Mouse (Mus musculus) right cerebral cortex, postnatal 36 days (tissue): ENCODE results near the gene Cep63.

Experiments
- DNase-seq, 2 experiments: peaks; one replicate each; pipeline ENCODE4 v3.0.0; 2022; ENCODE audit warnings: low spot score in 2 of 2, mixed read lengths in 1 of 2

The Cep63 gene

DNA sequence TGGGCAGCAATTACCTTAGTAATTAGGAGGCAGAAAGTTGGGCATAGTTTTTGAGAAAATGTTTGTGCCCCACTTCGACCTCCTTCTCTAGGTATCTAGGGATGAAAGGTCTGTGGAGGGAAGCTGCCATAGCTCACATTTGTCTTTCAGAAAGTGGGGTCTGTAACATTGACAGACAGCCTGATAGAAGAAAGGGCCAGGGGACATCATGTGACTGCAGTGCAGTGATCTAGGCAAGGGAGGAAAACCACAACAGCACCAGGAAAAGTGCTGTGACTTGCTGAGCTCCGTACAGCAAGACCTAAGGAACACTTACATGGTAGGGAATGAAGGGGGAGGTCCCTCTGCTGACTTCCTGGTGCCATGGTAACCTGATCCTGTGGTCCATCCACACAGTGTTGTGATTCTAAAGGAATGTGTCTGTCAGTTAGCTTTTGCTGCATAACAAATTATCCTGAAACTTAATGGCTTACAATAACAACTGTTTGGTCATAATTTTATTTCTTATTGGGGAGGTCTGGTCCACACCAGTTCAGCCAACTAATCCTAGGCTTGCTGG lies 5.3 kb upstream of the Cep63 start:
- no peak for DNase-seq

DNA sequence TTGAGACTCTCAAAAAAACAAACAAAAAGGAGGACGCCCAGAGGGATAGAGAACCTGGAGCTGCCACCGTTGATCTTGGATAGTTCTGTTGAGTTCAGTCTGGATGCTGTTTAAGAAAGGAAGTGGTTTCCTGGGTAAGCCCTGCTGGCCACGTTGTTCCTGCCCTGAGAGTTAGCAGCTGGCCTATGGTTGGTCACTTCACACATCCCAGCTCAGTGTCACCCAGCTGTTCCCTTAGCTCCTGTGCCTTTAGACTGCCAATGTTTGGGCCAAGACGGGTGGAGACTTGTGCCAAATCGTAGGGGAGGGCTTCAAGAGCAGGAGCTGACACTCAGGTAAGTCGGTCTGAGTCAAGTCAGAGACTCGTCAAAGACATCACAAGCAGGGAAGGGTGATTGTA lies 2.7 kb upstream of the Cep63 start:
- DNase-seq, result no peak

DNA sequence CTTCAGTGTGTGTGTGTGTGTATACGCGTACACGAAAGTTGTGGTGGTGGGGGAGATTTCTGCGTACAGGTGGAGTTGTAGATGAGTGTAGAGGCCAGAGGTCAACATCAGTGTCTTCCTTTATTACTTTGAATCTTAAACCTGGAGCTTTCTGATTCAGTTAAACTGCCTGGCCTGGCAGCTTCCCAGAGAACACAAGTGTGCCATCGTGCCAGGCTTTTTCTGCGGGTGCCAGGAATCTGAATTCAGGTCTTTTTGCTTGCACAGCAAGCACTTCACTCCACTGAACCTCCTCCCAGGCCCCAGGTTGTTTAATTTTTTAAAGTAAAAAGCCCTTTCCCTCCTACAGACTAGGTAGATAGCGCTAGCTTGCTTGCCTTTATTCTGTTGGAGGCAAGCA lies 1.1 kb upstream of the Cep63 start:
- no peak for DNase-seq

DNA sequence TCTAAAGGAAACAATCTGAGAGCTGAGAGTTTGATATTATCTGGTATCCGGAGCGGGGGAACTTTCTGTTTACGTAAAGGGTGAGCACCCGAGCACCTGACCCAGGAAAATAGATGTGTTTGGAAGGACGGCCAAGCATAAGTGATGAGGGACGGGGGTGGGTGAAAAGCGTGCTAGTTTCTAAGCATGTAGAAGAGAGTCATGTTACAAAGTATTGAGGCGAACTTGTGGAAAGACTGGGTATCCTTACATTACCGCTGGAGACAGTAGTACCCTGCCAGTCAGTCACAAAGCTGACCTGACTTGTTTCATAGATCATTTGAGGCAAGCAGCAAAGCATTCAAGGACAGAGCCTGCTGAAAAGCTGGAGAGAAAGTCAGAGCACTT lies 498 bp upstream of the Cep63 start:
- no peak for DNase-seq

DNA sequence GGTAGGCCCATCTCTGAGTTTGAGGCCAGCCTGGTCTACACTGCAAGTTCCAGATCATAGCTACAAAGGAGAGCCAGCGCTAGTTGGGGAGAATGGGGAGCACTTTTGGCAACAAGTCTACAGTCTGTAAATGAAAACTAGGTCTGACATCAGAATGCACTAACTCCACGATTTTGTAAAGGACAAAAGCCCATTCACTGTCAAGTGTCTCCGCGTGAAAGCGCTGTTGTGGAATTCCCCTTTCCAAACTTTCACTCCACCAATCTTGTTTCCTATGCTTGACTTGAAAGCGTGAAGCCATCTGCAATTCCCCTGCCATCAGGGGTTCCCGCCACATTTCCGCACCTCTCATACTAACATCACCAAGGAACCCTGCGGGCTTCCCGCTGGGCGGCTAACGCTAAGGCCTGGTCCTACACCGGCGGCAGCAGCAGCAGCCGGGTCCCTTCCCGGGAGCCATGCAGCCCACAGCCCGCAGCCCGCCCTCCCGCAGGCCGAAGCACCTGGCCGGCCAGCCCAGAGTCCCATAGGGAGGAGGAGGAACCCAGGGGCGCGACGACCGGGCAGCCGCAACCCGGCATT lies 842 bp downstream of the Cep63 start:
- no peak for DNase-seq

DNA sequence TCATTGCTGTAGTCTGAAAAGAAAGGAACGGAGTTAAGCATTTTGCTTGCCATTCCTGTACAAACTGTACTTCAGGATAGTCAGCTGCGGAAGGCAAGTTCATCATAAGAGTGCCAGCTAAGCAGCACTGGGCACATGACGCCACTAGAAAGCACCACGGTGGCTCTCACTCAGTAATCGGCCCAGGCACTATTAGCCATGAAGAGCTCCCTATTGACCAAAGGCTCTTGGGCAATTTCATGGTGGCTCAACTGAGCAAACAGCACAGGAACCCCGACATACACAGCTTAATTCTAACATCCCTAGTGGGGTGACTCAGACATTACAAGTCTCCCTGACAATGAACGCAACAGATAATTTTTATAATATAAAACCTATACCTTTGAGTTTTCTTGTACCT lies 2.8 kb downstream of the Cep63 start:
- DNase-seq, result no peak

DNA sequence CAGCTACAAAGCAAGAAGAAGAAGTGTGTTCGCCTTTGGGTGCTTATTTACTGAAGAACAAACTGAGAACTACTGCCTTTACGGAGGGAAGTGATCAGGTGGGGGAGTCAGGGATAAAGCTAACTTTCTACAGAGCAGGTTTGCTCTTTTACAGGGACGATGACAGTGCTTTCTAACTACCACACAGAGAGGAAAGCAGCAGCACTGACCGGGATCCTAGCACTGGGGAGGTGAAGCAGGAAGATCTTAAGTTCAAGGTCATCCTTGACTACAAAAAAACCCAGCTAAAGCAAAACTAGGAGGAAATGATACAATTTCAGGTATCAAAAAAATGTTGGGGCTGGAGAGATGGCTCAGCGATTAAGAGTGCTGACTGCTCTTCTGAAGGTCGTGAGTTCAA lies 3.5 kb downstream of the Cep63 start:
- DNase-seq, result no peak

DNA sequence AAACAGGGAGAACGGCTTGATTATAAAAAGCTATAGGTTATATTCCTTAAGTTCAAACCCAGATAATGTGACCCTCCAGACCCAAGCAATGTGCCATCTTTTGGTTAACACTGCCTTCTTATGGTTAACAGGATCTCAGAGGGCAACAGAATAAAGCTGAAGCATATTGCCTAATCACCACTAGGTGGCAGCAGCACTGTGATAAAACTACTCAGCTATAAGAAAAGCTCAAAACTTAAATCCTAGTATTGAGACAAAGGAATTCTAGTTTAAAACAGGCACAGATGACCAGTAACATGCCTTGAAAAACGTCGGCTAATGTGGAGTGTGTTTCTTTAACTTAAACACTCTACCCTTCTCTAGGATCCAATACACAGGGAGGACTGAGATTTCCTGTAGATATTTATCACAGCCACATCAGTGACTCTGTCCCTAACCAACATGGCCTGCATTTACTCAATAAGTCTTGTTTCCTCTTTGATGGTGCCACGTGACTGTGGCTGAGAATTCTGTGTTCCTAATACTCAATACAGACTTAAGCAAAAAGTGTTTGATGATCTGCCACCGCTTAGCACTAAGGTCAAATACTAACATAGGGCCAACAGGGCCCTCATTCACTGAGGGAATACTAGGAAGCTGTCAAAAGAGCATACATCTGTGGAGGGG lies 4.0 kb downstream of the Cep63 start:
- no peak for DNase-seq

DNA sequence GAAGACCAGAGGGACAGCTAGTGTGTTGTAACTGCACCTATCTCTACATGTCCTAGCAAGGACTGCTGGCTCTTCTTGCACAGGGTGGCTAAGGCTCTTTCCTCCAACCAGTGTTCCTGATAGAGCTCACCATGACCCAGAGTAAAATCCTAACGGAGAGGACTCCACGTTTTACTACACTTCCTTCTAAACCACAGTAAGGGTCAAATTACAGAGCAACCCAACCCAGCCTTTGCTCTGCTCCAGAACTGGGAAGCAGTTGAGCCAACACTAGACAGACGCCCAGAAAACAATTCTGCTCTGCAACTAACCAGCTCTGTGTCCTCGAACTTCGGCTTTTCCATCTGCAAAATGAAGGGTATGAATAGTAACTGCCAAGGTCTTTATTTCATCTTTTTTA lies 4.9 kb downstream of the Cep63 start:
- no peak for DNase-seq

DNA sequence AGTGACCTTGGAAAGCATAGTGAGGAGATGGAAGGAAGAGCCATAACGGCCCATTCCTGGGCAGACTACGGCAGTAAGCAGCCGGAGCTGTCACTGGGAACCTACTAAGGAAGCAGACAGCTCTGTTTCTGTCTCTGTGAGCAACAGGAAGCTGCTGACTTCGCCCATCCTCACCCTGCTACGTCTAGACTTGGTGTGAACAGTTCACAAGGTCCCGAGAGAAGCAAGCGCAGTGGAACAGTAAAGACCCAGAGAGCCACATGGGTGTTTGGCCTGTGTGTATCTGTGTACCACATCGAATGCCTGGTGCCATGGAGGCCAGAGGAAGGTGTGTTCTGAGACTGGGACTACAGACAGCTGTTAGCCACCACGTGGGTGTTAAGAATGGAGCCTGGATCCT lies 10.1 kb downstream of the Cep63 start:
- DNase-seq, result no peak

DNA sequence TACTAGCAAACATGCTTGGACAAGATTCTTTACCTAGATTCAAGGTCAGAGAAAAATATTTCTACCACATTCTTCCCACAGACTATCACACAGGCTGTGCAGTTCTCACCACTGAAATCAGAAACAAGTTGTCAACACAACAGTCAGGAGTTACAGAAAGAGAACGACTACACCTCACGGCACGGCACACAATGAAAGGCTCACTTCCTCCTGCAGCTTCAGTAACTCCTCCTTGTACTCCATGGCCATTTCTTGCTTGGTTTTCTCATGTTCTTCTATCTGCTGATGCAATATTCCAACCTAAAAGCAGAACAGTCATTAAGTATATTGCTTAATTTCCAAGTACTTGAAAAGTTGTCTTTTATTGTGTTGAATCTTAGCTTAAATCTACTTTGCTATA lies 11.3 kb downstream of the Cep63 start:
- no peak for DNase-seq

DNA sequence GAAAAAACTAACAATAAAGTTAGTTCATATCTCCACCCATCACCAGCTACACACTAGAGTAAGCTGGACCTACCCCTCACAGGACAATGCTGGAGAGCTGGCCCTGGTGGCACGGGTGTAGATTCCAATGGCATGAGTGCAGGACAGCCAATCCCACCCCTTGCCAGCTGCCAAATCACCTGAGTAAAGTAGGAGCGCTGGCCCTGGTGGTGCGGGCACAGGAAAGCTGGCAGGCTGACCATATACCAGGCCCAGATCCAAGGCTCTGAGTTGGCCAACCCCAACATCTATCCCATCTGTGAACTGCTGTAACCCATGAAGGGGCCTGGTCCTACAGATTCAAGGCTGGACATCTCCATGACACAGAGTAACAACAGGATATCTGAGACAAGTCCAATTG lies 17.1 kb downstream of the Cep63 start:
- no peak for DNase-seq

DNA sequence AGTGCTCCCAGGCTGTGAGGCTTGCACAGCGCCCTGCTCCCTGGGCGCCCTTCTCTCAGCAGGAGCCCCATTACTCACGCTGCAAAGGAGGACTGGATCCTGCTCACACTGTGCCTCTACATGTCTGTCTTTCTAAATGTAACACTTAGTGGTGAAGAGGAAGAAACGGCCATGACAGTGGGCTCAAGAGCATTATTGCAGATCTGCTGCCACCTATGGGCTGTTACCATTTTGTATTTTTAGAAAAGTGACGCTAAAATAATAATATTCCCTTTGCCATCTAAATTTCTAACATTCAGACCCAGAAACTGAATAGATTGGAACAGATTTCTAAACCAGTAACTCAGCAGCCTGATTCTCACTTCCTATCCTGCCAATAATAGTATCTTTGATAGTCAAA lies 18.9 kb downstream of the Cep63 start:
- no peak for DNase-seq

DNA sequence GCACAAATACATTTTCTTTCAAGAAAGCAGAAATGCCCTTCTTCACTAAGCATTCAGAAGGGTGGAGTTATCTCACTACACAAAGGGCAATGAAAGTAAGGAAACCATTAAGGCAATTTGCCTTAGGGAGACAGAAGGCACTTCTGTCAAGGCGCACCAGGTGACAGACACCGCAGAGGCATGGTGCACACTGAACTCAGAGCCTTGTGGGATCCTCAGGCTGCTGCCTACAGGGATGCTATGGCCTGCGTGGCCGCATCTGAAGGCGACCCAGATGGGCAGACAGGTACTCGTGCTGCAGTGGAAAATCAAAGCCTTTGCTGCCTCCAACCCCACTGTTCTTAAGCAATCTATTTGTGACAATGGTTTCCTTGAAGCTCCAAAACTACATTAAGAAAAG lies 21.2 kb downstream of the Cep63 start:
- no peak for DNase-seq

DNA sequence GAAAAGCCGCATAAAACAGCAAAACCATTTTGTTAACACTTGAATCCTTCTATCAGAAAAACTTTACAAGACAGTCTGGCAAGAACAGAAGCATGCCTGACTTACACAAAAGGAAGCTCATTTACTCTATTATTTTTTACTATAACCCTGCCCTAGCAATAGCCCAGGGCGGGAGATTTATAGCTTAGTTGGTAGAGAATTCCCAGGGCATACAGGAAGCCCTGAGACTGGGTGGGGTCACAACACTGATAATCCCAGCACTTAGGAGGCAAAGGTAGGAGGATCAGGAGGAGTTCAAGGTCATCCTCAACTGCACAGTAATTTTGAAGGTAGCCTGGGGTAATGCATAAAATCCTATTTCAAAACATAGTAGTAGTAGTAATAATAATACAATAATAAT lies 24.7 kb downstream of the Cep63 start:
- no peak for DNase-seq

DNA sequence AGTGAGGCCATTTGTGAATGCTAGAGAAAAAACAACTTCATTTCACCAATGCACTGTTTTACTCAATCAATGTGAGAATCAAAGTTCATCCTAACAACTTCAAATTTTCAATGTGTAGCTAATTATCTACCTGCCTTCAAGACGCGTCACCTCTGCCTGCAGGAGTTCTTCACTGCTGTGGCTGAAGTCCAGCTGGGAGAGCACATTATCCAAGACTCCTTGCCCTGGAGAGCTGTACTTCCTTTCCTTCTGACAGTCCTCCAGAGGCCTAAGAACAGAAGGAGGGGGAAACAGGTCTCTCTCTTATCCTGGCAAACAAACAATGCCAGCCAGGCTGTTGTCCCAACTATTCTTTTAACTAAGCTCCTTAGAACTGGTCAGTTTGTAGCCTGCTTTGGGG lies 25.1 kb downstream of the Cep63 start:
- DNase-seq, result no peak

DNA sequence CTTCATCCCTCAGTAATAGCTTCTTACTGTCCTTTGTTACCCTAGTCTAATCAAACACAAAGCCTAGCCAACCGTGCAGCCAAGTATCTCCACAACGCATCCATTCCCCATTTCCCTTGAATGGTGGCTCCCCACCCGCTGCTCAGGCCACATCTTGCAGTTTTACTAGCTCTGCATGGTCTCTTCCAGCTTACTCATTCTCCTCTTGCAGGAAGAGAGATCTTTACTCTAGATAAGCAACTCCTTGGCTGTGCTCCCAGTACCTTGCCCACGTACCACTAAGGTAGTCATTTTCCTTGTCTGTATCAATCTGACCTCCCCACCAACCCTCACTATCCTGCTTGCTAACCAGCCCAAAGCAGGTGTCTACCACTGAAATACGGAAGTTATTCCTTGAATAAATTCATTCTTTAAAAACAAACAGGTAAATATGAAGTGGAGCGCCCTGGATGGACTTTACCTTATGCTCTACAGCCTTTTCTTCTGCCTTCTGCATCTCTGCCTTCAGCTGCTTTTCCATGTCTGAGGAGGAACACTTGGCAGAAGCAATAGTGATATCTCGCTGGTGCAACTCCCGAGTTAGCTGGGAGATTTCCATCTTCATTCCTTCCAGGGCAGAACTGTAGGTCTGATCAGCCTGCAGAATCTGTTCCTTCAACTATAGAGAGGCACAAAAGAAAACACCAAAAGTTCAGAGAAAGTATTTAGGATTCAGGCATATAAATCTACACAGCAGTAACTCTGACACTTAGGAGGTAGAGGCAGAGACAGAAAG lies 30.5 kb downstream of the Cep63 start:
- DNase-seq, result no peak

DNA sequence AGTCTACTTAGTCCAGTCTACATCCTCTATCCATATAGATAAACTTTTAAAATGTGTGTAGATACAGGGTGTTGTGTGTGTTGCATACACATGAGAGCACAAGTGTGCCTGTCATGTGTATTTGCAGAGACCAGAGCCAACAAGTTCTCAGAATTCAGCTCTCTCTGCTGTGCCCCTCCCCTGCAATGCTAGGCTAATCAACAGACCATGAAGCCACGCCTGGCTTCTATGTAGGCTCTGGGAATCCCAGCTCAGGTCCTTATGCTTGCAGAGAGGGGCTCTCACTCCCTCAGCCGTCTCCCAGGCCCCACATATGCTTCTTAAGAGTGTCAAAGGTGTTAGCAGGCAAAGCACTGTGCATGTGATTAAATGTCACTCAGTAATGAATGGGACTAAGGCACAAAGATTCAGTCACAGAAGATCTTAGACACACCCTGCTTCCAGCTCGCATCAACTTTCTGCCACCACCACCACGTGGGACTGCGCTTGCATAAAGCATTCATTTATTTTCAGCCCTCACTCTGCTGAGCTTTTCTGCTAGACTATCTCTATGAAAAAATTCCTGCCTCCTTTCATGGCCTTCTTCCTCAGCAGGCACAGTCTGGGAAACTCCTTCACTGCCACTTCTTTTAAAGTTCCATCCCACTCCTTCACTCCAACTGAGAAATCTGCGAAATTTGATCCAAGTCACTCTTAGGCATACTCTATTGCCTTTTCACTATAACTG lies 31.5 kb downstream of the Cep63 start:
- peak in 1 of 2 experiments; percentile 37 for DNase-seq

DNA sequence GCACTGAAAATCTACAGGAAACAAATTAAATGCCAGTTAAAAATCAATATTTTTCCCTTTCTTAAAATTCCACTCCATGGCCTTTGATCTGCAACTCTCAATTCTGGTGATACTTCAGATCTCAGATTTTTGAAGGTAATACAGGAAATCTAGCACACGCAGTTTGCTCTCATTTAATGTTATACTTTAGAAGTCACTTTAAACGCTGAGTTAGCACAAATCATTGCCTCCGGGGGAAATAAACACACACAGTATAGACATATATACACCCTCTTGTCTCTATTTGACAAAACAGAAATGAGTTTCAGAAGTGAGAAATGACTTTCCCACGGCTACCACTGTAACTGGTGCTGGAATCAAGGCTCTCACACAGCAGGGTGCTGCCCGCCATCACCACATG lies 39.0 kb downstream of the Cep63 start:
- DNase-seq, result no peak

DNA sequence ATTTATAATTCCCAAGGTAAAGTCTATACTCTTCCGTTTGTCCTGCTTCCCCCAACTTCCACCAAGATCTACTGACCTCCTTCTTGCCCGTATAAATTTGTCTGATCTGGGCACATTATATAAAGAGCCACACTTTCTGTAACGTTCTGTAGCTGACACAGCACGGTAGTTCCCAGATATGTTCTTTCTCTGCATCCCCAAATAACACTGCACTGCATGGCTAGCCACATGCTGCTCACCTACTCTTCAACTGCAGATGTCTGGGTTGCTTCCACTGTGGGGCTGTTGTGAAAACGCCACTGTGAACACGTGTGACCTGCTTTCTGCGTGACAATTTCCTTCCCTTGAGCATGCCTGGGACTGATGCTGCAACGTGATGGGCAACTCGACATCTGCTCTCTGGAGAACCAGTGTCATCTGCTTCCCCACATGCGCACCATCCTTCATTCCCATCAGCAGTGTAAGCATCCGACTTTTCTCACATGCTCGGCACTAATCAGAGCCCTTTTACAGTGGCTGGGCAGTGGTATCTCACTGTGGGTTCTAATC lies 44.3 kb downstream of the Cep63 start:
- DNase-seq, result peak; percentile 20 to 34

DNA sequence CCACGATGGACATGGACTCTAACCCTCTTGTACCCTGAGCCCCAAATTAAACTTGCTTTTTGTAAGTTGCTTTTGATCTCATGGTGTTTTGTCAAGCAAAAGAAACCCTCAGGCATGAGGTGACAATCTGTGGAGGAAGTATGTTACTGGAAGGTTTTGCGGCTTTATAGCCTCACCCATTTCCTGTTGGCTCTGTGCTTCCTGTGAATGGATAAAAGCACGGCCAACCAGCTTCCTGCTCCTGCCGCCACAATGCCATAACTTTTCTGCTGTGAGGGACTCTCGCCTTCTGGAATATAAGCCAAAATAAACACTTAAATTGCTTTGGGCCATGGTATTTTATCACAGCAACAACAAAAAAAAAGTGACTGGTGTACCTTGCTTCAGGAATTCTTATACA lies 48.9 kb downstream of the Cep63 start:
- DNase-seq, result no peak

DNA sequence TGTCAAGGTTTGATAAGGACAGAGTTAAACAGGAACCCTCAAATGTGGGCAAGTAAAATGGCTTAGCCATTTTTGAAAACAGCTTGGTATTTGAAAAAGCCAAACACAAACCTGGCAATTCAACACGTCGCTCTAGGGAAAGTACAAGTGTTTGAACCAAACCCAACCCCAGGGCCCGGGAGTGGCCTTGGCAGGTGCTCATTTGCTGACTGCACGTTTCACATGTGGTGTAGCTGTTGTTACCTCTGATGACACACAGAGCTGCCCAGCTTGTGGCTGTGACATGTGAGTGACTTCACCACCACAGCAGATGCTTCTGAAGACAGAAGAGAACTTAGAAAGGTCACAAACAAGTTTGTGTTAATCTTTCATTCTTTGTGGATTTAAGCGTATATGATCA lies 53.4 kb downstream of the Cep63 start:
- DNase-seq, result no peak
